Mouse (Mus musculus) midbrain, embryonic 11.5 days (tissue): ENCODE results near the gene Irs3. TPM values are rescaled to one million over a fixed set of nuclear protein-coding genes. Genes with fewer than 3 reads are reported as not detected.

Source experiments
- ATAC-seq: fragments of 200-750 bp; cut with Nextera tagmentation; 2 replicates; pipeline ENCODE4 v1.8.0; 2017; ENCODE audit warnings: moderate TSS enrichment, moderate library complexity; ENCODE audit not compliant: low FRiP score
- DNase-seq: peaks from one replicate; pipeline ENCODE4 v3.0.0; 2015; ENCODE audit warnings: low spot score; ENCODE audit errors: missing footprints
- H3K27ac ChIP-seq: fragments of 300-500 bp; sonication (generic); 2 replicates; pipeline ENCODE4 v1.5.1; 2014; ENCODE audit warnings: low read depth, low read length
- H3K27me3 ChIP-seq: fragments of 300-500 bp; sonication (generic); 2 replicates; pipeline ENCODE4 v1.6.1; 2014; ENCODE audit warnings: mild to moderate bottlenecking, low read length, moderate library complexity, mixed read lengths; ENCODE audit not compliant: control insufficient read depth, insufficient read depth
- H3K36me3 ChIP-seq: fragments of 300-500 bp; sonication (generic); 2 replicates; pipeline ENCODE4 v1.6.1; 2014; ENCODE audit warnings: mild to moderate bottlenecking, low read length, moderate library complexity, mixed read lengths; ENCODE audit not compliant: control insufficient read depth, insufficient read depth
- H3K4me1 ChIP-seq: fragments of 300-500 bp; sonication (generic); 2 replicates; pipeline ENCODE4 v1.6.1; 2014; ENCODE audit warnings: low read length; ENCODE audit not compliant: control insufficient read depth, insufficient read depth
- H3K4me2 ChIP-seq: fragments of 300-500 bp; sonication (generic); 2 replicates; pipeline ENCODE4 v1.6.1; 2014; ENCODE audit warnings: mild to moderate bottlenecking, moderate library complexity
- H3K4me3 ChIP-seq: fragments of 300-500 bp; sonication (generic); 2 replicates; pipeline ENCODE4 v1.5.1; 2014; ENCODE audit warnings: low read depth, low read length
- H3K9ac ChIP-seq: fragments of 300-500 bp; sonication (generic); 2 replicates; pipeline ENCODE4 v1.6.1; 2014; ENCODE audit warnings: low read length
- H3K9me3 ChIP-seq: fragments of 300-500 bp; sonication (generic); 2 replicates; pipeline ENCODE4 v1.6.1; 2016; ENCODE audit warnings: low read length; ENCODE audit not compliant: control insufficient read depth
- WGBS: fragments of 180-500 bp; shearing (Covaris S2); extraction: QIAGEN DNeasy Blood & Tissue Kit; methylation state at CpG from one replicate; pipeline ENCODE4 v1.1.7; 2014; 5-methylcytosine and 5-hydroxymethylcytosine counted together
- polyA plus RNA-seq: library from polyadenylated mRNA; unstranded; fragments of >200 nt; fragmentation: Nextera tagmentation; extraction: Ambion mirVana; gene quantifications from 2 replicates; pipeline ENCODE4 v1.2.1, GENCODE M21; 2014

Gene Irs3
- polyA plus RNA-seq, 1 experiment from 2014 or later = 0.19 TPM

GRCm38 (mm10) chr5:137596601-137597261 lies 48.8 kb downstream of the Irs3 start:
- Histone ChIP-seq H3K4me2 (peak overlapping the region; percentile 30), H3K4me3 (no peak overlapping the region), H3K4me1 (peaks cover 9% of the 10 kb centered on the region), H3K36me3 (no peaks in the 10 kb centered on the region; the same call in 1 of the 2 replicates), H3K27ac (no peak overlapping the region), H3K27me3 (no peaks in the 10 kb centered on the region), H3K9me3 (no peaks in the 10 kb centered on the region), H3K9ac (no peak overlapping the region)
- ATAC-seq = no peak
- DNase-seq = peak; percentile 71
- 33% methylated on average over 30 of the region's 30 CpGs for WGBS

DNA sequence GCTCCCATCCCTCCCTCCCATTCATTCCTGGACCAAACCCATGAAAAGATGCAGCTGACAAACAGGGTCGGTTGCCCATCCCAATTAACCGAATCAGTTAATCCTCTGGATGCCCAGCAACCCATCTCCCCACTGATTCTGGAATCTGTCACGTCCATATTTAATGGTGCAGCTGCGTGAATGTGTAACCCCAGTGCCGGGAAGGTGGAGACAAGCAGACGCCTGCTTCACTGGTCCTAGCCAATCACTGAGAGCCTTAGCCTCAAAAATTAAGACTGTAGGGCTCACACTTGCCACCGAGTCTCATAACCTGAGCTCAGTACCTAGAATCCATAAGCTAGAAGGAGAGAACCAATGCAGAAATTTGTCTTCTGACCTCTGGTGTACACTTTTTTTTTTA lies 49.6 kb downstream of the Irs3 start:
- Histone ChIP-seq H3K4me2 (no peak overlapping the region), H3K4me1 (peaks cover 9% of the 10 kb centered on the region), H3K9me3 (no peaks in the 10 kb centered on the region), H3K4me3 (no peak overlapping the region), H3K36me3 (no peaks in the 10 kb centered on the region; the same call in 1 of the 2 replicates), H3K27ac (no peak overlapping the region), H3K9ac (no peak overlapping the region), H3K27me3 (no peaks in the 10 kb centered on the region)
- 86% methylated on average over 7 of the region's 7 CpGs for WGBS
- ATAC-seq (no peak), DNase-seq (peak; percentile 76)

Other genes starting within 250 kb of the Irs3 start
- gene Zan, start 168.7 kb downstream of the Irs3 start, polyA plus RNA-seq = 0.03 TPM in 2 replicates
- 54.8 and 57.4 TPM in 2 replicates for gene Pop7, start 143.2 kb downstream of the Irs3 start, polyA plus RNA-seq
- 10.5 and 10.6 TPM in 2 replicates for gene Gigyf1, start 127.2 kb downstream of the Irs3 start, polyA plus RNA-seq
- 0.72 and 1.4 TPM in 2 replicates for gene Epo, start 112.5 kb downstream of the Irs3 start, polyA plus RNA-seq
- 432 and 501 TPM in 2 replicates for gene Gnb2, start 112.2 kb downstream of the Irs3 start, polyA plus RNA-seq
- gene Actl6b, start 92.2 kb downstream of the Irs3 start, polyA plus RNA-seq = 30.6 and 31.1 TPM in 2 replicates
- 2.0 and 2.1 TPM in 2 replicates for gene Tfr2, start 75.9 kb downstream of the Irs3 start, polyA plus RNA-seq
- 19.0 and 19.8 TPM in 2 replicates for gene Mospd3, start 44.7 kb downstream of the Irs3 start, polyA plus RNA-seq
- gene Pcolce, start 31.9 kb downstream of the Irs3 start, polyA plus RNA-seq = 58.8 and 61.4 TPM in 2 replicates
- gene Fbxo24, start 16.7 kb downstream of the Irs3 start, polyA plus RNA-seq = 0.10 and 0.16 TPM in 2 replicates
- gene Lrch4, start 16.6 kb downstream of the Irs3 start, polyA plus RNA-seq = 27.3 and 28.3 TPM in 2 replicates
- 4.5 and 5.8 TPM in 2 replicates for gene Gm20605, start 16.5 kb downstream of the Irs3 start, polyA plus RNA-seq
- gene Sap25, start 4.4 kb downstream of the Irs3 start, polyA plus RNA-seq = 4.5 and 6.8 TPM in 2 replicates
- 13.6 and 14.9 TPM in 2 replicates for gene Agfg2, start 39.0 kb upstream of the Irs3 start, polyA plus RNA-seq
- gene Nyap1, start 95.9 kb upstream of the Irs3 start, polyA plus RNA-seq = 4.8 TPM in 2 replicates
- 47.0 and 62.9 TPM in 2 replicates for gene Tsc22d4, start 100.0 kb upstream of the Irs3 start, polyA plus RNA-seq
- 73.3 and 83.1 TPM in 2 replicates for gene Ppp1r35, start 133.1 kb upstream of the Irs3 start, polyA plus RNA-seq
- 11.4 and 11.5 TPM in 2 replicates for gene Mepce, start 141.9 kb upstream of the Irs3 start, polyA plus RNA-seq
- gene Zcwpw1, start 142.1 kb upstream of the Irs3 start, polyA plus RNA-seq = 11.4 and 14.8 TPM in 2 replicates
- 0.18 and 0.72 TPM in 2 replicates for gene Pilra, start 190.6 kb upstream of the Irs3 start, polyA plus RNA-seq
- not detected in 2 replicates for gene Pilrb1, start 212.4 kb upstream of the Irs3 start, polyA plus RNA-seq
- gene Pilrb2, start 226.1 kb upstream of the Irs3 start, polyA plus RNA-seq = not detected in 2 replicates